Mouse (Mus musculus) cerebellum, postnatal 25 days (tissue): ENCODE measurements at regions not wholly inside any gene's neighbourhood (a gene's known extent, or its start where the extent isn't known, plus 50 kb on each side); places are given as distances from the start of the nearest gene placed in this dataset.
A peak's percentile ranks its signal among the peaks of the same experiment; 100 is the strongest.

Experiments
- DNase-seq, 2 experiments: peaks; one replicate each; pipeline ENCODE4 v3.0.0; 2021; ENCODE audit warnings: mixed read lengths in 2 of 2

- no peak for DNase-seq
These were observed 283.4 kb upstream of the Gpc5 start for GRCm38 (mm10) chr14:114808621-114809020.

- DNase-seq = no peak
These were observed 271.3 kb upstream of the Gpc5 start for GRCm38 (mm10) chr14:114820677-114821076.

- no peak for DNase-seq
These were observed 270.9 kb upstream of the Gpc5 start for GRCm38 (mm10) chr14:114821098-114821594.

- DNase-seq = no peak
These were observed 270.3 kb upstream of the Gpc5 start for GRCm38 (mm10) chr14:114821672-114822071.

- no peak for DNase-seq
These were observed 265.2 kb upstream of the Gpc5 start for GRCm38 (mm10) chr14:114826662-114827321.

GRCm38 (mm10) chr14:114829310-114829709 lies 262.7 kb upstream of the Gpc5 start:
- no peak for DNase-seq

GRCm38 (mm10) chr14:114832987-114833386 lies 259.0 kb upstream of the Gpc5 start:
- DNase-seq = peak in 1 of 2 experiments; percentile 45

- DNase-seq = no peak
These were observed 255.2 kb upstream of the Gpc5 start for GRCm38 (mm10) chr14:114836723-114837349.

- no peak for DNase-seq
These were observed 254.3 kb upstream of the Gpc5 start for GRCm38 (mm10) chr14:114837652-114838276.

- no peak for DNase-seq
These were observed 252.6 kb upstream of the Gpc5 start for GRCm38 (mm10) chr14:114839340-114839903.

- no peak for DNase-seq
These were observed 251.2 kb upstream of the Gpc5 start for GRCm38 (mm10) chr14:114840766-114841165.

GRCm38 (mm10) chr14:114841552-114841951 lies 250.5 kb upstream of the Gpc5 start:
- DNase-seq = no peak

GRCm38 (mm10) chr14:114842327-114842726 lies 249.7 kb upstream of the Gpc5 start:
- DNase-seq = no peak

- no peak for DNase-seq
These were observed 248.8 kb upstream of the Gpc5 start for GRCm38 (mm10) chr14:114843105-114843743.

GRCm38 (mm10) chr14:114854324-114855054 lies 237.5 kb upstream of the Gpc5 start:
- peak in 1 of 2 experiments; percentile 20 for DNase-seq

GRCm38 (mm10) chr14:114855055-114855740 lies 236.8 kb upstream of the Gpc5 start:
- DNase-seq = no peak

GRCm38 (mm10) chr14:114855746-114856145 lies 236.3 kb upstream of the Gpc5 start:
- no peak for DNase-seq

GRCm38 (mm10) chr14:114856243-114857031 lies 235.6 kb upstream of the Gpc5 start:
- DNase-seq = no peak

- no peak for DNase-seq
These were observed 234.8 kb upstream of the Gpc5 start for GRCm38 (mm10) chr14:114857171-114857570.

- DNase-seq = no peak
These were observed 234.3 kb upstream of the Gpc5 start for GRCm38 (mm10) chr14:114857689-114858088.

GRCm38 (mm10) chr14:114863585-114863984 lies 228.4 kb upstream of the Gpc5 start:
- no peak for DNase-seq
